Mouse (Mus musculus) kidney, postnatal 36 days (tissue): ENCODE results near the gene Jade1.

Source experiments
- DNase-seq, 2 experiments: peaks; one replicate each; pipeline ENCODE4 v3.0.0; 2021 to 2022; ENCODE audit warnings: mixed read lengths in 2 of 2

The Jade1 gene

DNA sequence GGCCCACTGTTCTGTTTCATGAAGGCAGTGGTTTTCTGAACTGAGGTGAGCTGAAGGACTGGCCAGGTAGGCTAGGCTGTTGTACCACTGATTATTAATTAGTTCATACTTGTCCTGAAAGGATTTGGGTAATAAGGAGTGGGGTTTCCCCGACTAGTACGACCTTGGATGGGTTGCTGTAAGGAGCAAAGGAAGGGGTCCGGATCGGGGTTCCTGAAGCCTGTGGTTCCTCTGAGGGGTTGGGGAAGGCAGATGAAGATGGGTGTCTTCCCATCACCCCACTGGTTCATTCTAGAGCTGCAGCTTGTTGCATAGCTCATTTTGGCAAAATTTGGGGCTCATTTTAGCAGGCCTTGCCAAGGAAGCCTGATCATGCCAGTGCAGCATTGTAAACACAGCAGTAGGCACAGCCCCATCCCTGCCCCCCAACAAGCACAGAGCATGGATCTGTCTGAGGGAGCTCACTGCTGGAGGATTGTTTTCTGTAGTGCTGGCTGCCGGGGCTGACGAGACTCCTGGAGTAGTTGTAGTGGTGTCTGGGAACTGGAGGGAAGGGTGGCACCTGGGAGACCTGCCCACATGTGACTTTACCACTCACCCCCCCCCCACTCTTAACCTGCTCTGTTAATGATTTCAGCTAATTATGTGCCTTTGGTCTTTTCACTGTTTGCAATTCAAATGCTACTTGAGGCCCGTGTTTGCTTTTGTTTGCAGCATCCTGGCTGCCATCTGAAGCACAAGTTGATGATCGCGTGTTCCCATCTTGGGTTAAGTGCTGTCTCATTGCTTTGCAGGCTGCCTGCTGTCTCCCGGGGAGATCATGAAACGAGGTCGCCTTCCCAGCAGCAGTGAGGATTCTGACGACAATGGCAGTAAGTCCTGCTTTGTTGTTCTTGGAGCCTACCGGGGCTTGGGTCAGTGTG lies 25.1 kb downstream of the Jade1 start:
- DNase-seq, result peak; percentile 68 to 77

DNA sequence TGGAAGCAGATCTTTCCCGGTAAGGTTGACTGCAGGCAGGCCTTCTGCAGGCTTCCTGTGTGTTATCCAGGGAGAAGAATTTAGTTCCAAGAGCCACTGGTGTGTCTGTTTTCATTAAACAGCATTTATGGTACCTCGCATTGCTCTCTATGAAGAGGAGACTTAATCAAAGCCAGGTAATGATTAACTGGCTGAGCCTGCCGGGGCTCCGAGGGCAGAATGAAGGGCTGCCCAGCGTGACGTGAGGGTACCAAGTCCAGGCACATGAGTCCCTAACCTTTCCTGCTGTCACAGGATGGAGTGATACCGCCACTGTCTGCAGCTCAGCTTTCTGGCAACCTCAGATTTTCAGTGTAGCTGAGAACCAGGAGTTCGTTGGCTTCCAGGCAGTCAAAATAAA lies 25.9 kb downstream of the Jade1 start:
- peak; percentile 86 to 92 for DNase-seq

DNA sequence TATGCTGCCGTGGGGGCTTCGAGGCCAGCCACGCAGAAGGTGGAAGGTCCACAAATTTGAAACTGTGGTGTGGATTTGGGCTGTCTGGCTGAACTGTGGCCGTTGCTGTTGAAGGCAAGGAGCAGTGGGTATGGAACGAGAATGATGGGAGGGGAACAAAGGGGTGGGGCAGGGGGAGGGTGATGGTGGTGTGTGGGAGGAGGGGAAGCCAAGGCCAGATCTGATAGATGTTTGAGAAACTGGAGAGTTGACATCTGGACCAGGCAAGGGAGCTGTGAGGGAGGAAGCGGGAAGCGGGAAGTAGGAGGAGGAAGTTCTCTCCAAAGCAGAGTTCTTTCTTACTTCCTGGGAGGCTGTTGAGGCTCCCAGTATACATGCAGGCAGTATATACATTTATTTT lies 26.7 kb downstream of the Jade1 start:
- DNase-seq, result no peak

GRCm38 (mm10) chr3:41583092-41583491 lies 27.6 kb downstream of the Jade1 start:
- no peak for DNase-seq

DNA sequence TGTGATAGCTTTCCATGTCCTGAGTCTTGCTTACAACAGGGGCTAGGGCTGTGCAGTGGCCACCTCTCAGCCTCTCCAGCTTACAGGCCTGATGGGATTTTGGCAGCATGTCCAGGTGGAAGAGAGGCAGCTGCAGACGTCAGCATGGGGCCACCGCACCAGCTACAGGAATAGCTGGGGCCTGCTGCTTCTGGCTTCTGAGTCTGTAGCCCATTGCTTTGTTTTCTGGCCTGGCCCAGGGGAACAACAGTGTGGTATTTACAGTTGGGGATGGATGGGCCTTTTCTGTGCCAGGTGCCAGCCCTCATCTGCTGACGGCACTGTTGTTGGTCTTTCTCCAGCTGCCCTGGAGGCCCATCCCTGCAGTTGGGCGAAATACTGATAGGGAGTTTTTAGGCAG lies 28.1 kb downstream of the Jade1 start:
- no peak for DNase-seq

DNA sequence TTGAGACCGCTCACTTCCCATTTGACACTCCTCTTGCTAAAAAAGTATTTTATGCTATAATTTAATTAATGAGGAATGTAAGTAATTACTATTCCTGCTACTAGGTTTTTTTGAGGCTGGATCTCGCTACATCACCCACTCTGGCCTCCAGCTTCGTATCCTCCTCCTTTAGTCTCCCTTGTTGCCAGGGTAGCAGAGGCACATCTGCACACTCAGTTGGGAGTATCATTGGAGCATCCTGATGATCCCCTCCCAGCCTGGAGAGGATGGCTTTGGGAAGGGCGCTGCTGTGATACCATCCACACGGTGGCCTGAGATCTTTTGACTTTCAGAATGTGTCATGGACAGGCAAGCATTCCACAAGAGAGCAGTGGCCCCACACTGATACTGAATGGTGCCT lies 30.0 kb downstream of the Jade1 start:
- no peak for DNase-seq

DNA sequence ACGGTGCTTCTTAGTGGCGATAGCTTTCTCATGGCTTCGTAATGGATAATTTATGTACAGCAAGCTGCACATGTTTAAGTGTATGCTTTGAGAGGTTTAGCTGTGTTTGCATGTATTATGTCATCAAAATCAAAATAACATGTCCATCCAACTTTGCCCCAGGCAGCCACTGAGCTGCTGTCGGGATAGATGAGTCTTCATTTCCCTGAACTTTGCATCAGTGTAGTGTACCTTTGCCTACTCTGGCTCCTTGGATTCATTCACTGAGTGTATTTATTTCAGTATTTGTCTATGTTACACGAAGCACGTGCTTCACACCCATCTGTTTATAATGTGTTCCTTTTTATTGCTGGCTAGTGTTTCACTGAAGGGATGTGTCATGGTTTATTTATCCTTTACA lies 30.8 kb downstream of the Jade1 start:
- no peak for DNase-seq

GRCm38 (mm10) chr3:41586917-41587316 lies 31.4 kb downstream of the Jade1 start:
- peak; percentile 49 to 56 for DNase-seq

DNA sequence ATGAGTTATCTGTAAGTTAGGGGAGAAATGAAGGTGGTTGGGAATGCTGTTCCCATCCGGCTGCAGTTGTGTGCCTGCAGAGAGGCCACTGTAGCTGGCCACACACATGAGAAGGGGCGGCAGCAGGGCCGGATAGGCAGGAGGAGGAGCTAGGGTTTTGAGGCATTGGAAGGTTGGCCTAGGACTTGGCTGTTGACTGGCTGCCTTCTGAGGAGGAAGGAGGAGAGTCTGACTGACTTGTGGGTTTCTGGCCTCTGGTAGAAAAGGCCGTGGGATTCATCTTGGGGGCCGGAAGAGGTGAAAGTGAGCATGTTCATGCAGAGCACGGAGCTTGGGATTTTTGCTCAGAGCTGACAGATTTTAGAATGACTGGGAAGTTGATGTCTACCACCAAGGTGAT lies 32.1 kb downstream of the Jade1 start:
- DNase-seq, result peak; percentile 70 to 71

- DNase-seq, result no peak
Measured at GRCm38 (mm10) chr3:41588495-41588894, 33.0 kb downstream of the Jade1 start.

DNA sequence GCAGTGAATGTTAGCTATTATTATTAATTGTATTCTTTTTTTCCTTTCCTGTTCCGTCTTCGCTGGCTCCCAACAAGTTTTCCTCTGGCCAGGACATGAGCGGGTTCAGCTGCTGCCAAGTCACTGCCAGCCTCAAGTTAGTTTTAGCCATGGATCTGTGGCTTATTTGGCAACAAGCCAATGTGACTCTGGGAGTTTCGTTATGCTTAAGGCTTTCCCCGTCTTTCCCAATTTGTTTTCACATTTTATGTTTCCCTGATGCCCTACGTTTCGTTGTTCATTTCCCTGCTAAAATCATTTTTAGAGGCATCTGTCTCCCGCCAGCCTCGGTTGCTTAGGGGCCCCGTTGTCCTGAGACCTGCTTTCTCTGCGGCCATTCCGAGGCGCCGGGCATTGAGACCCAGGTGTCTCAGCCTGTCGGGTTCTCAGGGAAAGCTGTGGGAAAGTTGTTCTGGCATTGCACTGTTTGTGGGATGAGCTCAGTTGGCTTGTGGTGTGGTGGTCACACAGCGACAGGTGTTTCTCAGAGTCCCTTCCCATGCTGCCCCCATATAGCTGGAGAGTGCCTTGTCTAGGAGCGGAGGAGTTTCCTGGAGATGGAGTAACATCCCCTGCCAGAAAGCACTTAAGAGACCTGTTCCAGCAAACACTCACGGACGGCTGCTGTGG lies 33.8 kb downstream of the Jade1 start:
- no peak for DNase-seq

DNA sequence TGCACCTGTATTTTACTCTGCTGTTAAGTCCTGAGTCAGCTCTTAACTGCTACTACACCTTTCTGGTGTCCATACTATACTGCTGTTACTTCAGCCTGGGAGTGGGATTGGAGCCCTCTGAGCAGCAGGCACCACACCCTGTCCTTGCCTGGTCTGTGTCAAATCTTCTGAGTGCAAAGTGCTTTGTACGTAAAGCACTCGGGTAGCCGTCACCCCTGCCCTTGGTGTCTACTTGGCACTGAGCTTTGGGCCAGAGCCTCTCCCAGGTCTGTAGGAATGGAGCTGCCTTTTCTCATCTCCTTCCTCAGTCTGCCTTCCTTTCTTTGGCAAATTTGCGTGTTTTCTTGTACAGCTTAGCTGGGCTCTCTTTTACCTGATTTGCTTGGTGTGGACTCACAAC lies 34.5 kb downstream of the Jade1 start:
- DNase-seq, result no peak

GRCm38 (mm10) chr3:41590695-41591559 lies 35.4 kb downstream of the Jade1 start:
- DNase-seq, result peak; percentile 77 to 88

DNA sequence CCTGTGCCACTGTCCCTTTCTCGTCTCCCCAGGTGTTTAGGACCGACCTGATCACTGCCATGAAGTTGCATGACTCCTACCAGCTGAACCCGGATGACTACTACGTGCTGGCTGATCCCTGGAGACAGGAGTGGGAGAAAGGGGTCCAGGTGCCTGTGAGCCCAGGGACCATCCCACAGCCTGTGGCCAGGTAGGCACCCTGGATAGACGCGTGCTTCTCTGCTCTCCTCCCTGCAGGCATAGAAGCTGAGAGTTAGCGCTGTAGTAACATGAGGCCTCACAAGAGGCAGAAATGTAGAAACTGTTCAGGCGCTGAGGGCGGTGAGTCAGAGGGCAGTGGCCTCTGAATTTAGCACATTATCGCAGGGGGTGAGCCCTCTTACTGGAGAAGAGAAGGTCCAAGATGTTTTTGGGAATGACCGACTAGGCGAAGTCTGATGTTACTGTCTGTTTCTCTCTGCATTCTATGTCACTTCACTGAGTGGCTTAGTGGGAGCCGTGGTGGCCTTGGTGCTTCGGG lies 36.2 kb downstream of the Jade1 start:
- no peak for DNase-seq

- DNase-seq, result no peak
Measured at GRCm38 (mm10) chr3:41592805-41593204, 37.3 kb downstream of the Jade1 start.

- peak; percentile 66 to 76 for DNase-seq
Measured at GRCm38 (mm10) chr3:41594097-41594879, 38.8 kb downstream of the Jade1 start.

- DNase-seq, result no peak
Measured at GRCm38 (mm10) chr3:41595010-41595409, 39.5 kb downstream of the Jade1 start.

DNA sequence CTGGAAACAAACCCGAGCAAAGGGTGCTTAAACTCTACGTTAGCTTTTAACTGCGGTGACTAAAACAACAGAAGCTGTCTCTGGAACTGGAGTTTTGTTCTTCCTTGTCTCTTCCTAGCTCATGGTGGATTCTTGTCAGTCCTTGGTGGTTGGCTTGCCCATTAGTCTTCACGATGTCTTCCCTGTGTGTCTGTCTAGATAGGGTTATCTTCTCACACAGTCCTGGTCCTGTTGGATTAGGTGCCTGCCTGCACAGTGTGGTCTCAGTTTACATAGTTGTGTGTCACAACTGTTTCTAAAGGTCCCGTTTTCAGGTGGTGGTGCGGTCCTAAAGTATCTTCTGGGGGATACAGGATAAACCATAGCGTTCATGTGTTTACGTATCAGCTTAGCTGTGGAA lies 41.5 kb downstream of the Jade1 start:
- no peak for DNase-seq

DNA sequence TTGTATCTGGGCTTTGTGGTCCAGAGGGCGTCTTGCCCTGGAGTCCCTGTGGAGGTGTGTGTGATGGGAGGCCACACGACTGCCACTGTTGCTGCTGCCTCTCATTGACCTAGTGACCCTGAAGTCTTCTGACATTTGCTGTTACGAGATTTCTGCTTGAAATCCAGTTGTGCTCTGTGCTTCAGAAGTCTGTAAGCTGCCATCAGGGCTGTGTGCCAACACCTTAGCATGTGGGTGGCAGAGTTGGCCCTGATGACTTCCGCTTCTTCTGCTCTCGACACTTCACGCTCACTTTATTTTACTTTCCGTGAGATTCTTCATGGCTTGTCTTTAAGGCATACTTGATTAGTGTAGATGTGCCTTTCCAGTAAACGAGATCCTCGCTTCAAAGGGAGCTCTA lies 42.9 kb downstream of the Jade1 start:
- peak in 1 of 2 experiments; percentile 47 for DNase-seq

GRCm38 (mm10) chr3:41599226-41599625 lies 43.7 kb downstream of the Jade1 start:
- no peak for DNase-seq

DNA sequence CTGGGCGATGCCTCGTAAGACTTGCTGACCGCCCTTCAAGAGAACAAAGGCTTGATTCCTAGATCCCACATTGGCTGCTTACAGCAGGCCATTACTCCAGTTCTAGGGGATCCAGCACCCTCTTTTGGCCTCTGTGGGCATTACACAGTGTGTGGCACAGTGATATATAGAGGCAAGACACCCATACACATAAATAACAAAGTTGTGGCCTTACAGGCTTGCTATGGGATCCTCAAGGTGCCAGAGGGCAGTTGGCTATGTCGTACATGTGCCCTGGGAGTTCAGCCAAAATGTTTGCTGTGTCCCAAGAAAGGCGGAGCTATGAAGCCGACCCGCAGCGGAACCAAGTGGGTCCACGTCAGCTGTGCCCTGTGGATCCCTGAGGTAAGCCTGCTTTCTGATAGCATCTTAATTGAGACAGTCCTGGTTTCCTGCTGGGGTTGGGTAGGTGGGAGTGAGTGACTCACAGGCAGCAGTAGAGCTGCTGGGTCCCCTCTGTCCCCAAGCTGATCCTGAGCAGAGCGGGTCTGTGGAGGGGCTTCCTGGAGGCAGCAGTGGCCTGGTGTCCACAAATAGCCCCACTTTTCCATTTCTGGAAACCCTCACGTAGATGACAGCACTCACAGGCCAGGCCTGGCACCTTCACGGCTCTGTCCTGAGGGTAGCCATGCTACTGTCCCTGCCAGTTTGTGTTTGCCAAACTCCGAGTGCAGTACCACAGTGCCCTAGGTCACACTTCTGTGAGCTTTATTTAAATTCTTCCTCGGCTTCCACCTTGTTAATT lies 44.5 kb downstream of the Jade1 start:
- peak; percentile 71 to 84 for DNase-seq
